Mouse (Mus musculus) liver, adult 2 months (tissue): Measurements from ENCODE around the gene Cdkal1.

Source experiments
- CTCF ChIP-seq: fragments of 200-500 bp; IDR thresholded peaks from 2 replicates; pipeline ENCODE4 v1.5.1; 2011; ENCODE audit warnings: low read depth, low read length, control low read depth
- POLR2A ChIP-seq: fragments of 200-500 bp; IDR thresholded peaks from 2 replicates; pipeline ENCODE4 v1.6.1; 2011; ENCODE audit warnings: low read length, control low read depth; ENCODE audit not compliant: insufficient read depth; ENCODE audit errors: extremely low read depth

DNA sequence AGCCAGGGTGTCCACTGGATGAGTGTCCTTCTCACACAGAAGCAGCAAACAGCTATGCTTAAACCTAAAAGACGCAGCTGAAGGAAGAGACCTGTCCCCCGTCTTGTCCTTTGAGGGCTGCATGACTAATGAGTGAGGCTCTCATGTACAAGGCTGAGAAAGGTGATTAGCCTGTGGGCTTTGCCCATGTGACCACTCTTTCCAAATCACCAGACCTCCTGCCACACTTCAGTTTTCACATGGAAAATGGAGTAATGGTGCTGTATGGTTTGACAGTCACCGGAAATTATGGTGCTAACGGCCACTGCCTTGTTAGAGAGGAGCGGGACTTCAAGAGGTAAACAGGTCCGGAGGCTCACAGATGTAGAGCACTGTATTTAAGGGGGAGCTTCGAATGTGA is 274.7 kb downstream of the Cdkal1 start:
- TF ChIP-seq CTCF (no peak), POLR2A (no peak)
